Mouse (Mus musculus): ENCODE results near the gene Wdfy4. TPM values are rescaled to one million over a fixed set of nuclear protein-coding genes. Genes with fewer than 3 reads are reported as not detected.

The Wdfy4 gene
- polyA plus RNA-seq, 1 experiment, result 0.19 TPM

- TF ChIP-seq CTCF (IDR thresholded peaks at IDR 0.05; ENCODE audit: borderline replicate concordance, insufficient read depth, low read length) (no peak), POLR2A (IDR thresholded peaks at IDR 0.05; ENCODE audit: low read depth, low read length) (no peak)
- no peak overlapping the region for H3K4me3 ChIP-seq (ENCODE audit: insufficient read depth, low read length)
- H3K27ac ChIP-seq (ENCODE audit: insufficient read depth, low read length), result no peak overlapping the region
- no peaks in the 10 kb centered on the region for H3K4me1 ChIP-seq (ENCODE audit: control insufficient read depth, insufficient read depth, low read length)
Measured at GRCm38 (mm10) chr14:33058881-33059660, 126.2 kb downstream of the Wdfy4 start.

GRCm38 (mm10) chr14:33053441-33053840 lies 131.9 kb downstream of the Wdfy4 start:
- H3K27ac ChIP-seq (ENCODE audit: insufficient read depth, low read length), result no peak overlapping the region
- TF ChIP-seq CTCF (IDR thresholded peaks at IDR 0.05; ENCODE audit: borderline replicate concordance, insufficient read depth, low read length) (no peak), POLR2A (IDR thresholded peaks at IDR 0.05; ENCODE audit: low read depth, low read length) (no peak)
- H3K4me1 ChIP-seq (ENCODE audit: control insufficient read depth, insufficient read depth, low read length), result no peaks in the 10 kb centered on the region
- H3K4me3 ChIP-seq (ENCODE audit: insufficient read depth, low read length), result no peak overlapping the region

GRCm38 (mm10) chr14:33045217-33045616 lies 140.1 kb downstream of the Wdfy4 start:
- no peak overlapping the region for H3K4me3 ChIP-seq (ENCODE audit: insufficient read depth, low read length)
- no peak overlapping the region for H3K27ac ChIP-seq (ENCODE audit: insufficient read depth, low read length)
- no peaks in the 10 kb centered on the region for H3K4me1 ChIP-seq (ENCODE audit: control insufficient read depth, insufficient read depth, low read length)
- TF ChIP-seq POLR2A (IDR thresholded peaks at IDR 0.05; ENCODE audit: low read depth, low read length), result no peak
- TF ChIP-seq CTCF (IDR thresholded peaks at IDR 0.05; ENCODE audit: borderline replicate concordance, insufficient read depth, low read length), result no peak

GRCm38 (mm10) chr14:33036811-33037210 lies 148.5 kb downstream of the Wdfy4 start:
- Histone ChIP-seq H3K27ac (ENCODE audit: insufficient read depth, low read length) (no peak overlapping the region), H3K4me3 (ENCODE audit: insufficient read depth, low read length) (no peak overlapping the region), H3K4me1 (ENCODE audit: control insufficient read depth, insufficient read depth, low read length) (no peaks in the 10 kb centered on the region)
- TF ChIP-seq POLR2A (IDR thresholded peaks at IDR 0.05; ENCODE audit: low read depth, low read length), result no peak
- no peak for TF ChIP-seq CTCF (IDR thresholded peaks at IDR 0.05; ENCODE audit: borderline replicate concordance, insufficient read depth, low read length)

- no peak overlapping the region for H3K27ac ChIP-seq (ENCODE audit: insufficient read depth, low read length)
- H3K4me1 ChIP-seq (ENCODE audit: control insufficient read depth, insufficient read depth, low read length), result no peaks in the 10 kb centered on the region
- TF ChIP-seq CTCF (IDR thresholded peaks at IDR 0.05; ENCODE audit: borderline replicate concordance, insufficient read depth, low read length) (no peak), POLR2A (IDR thresholded peaks at IDR 0.05; ENCODE audit: low read depth, low read length) (no peak)
- H3K4me3 ChIP-seq (ENCODE audit: insufficient read depth, low read length), result no peak overlapping the region
Measured at GRCm38 (mm10) chr14:33035386-33035785, 149.9 kb downstream of the Wdfy4 start.

- no peak overlapping the region for H3K4me3 ChIP-seq (ENCODE audit: insufficient read depth, low read length)
- TF ChIP-seq POLR2A (IDR thresholded peaks at IDR 0.05; ENCODE audit: low read depth, low read length) (no peak), CTCF (IDR thresholded peaks at IDR 0.05; ENCODE audit: borderline replicate concordance, insufficient read depth, low read length) (peak; percentile 58; the same call in 1 of the 2 replicates)
- no peaks in the 10 kb centered on the region for H3K4me1 ChIP-seq (ENCODE audit: control insufficient read depth, insufficient read depth, low read length)
- no peak overlapping the region for H3K27ac ChIP-seq (ENCODE audit: insufficient read depth, low read length)
Measured at GRCm38 (mm10) chr14:33033424-33033823, 151.9 kb downstream of the Wdfy4 start.

GRCm38 (mm10) chr14:33030849-33031248 lies 154.5 kb downstream of the Wdfy4 start:
- H3K4me3 ChIP-seq (ENCODE audit: insufficient read depth, low read length), result no peak overlapping the region
- no peaks in the 10 kb centered on the region for H3K4me1 ChIP-seq (ENCODE audit: control insufficient read depth, insufficient read depth, low read length)
- no peak overlapping the region for H3K27ac ChIP-seq (ENCODE audit: insufficient read depth, low read length)
- no peak for TF ChIP-seq CTCF (IDR thresholded peaks at IDR 0.05; ENCODE audit: borderline replicate concordance, insufficient read depth, low read length)
- TF ChIP-seq POLR2A (IDR thresholded peaks at IDR 0.05; ENCODE audit: low read depth, low read length), result no peak

- H3K4me1 ChIP-seq (ENCODE audit: control insufficient read depth, insufficient read depth, low read length), result no peaks in the 10 kb centered on the region
- peak overlapping the region; percentile 59 for H3K27ac ChIP-seq (ENCODE audit: insufficient read depth, low read length)
- no peak for TF ChIP-seq POLR2A (IDR thresholded peaks at IDR 0.05; ENCODE audit: low read depth, low read length)
- TF ChIP-seq CTCF (IDR thresholded peaks at IDR 0.05; ENCODE audit: borderline replicate concordance, insufficient read depth, low read length), result no peak
- no peak overlapping the region for H3K4me3 ChIP-seq (ENCODE audit: insufficient read depth, low read length)
Measured at GRCm38 (mm10) chr14:33019606-33020005, 165.7 kb downstream of the Wdfy4 start.

- Histone ChIP-seq H3K4me1 (ENCODE audit: control insufficient read depth, insufficient read depth, low read length) (no peaks in the 10 kb centered on the region), H3K27ac (ENCODE audit: insufficient read depth, low read length) (peak overlapping the region; percentile 59; the same call in 1 of the 2 replicates)
- TF ChIP-seq POLR2A (IDR thresholded peaks at IDR 0.05; ENCODE audit: low read depth, low read length), result no peak
- no peak for TF ChIP-seq CTCF (IDR thresholded peaks at IDR 0.05; ENCODE audit: borderline replicate concordance, insufficient read depth, low read length)
Measured at GRCm38 (mm10) chr14:33019050-33019449, 166.3 kb downstream of the Wdfy4 start.

GRCm38 (mm10) chr14:33007638-33008037 lies 177.7 kb downstream of the Wdfy4 start:
- H3K27ac ChIP-seq (ENCODE audit: insufficient read depth, low read length), result no peak overlapping the region
- H3K4me3 ChIP-seq (ENCODE audit: insufficient read depth, low read length), result no peak overlapping the region
- TF ChIP-seq POLR2A (IDR thresholded peaks at IDR 0.05; ENCODE audit: low read depth, low read length) (no peak), CTCF (IDR thresholded peaks at IDR 0.05; ENCODE audit: borderline replicate concordance, insufficient read depth, low read length) (no peak)
- H3K4me1 ChIP-seq (ENCODE audit: control insufficient read depth, insufficient read depth, low read length), result no peaks in the 10 kb centered on the region

More at GRCm38 (mm10) chr14:33019050-33019449, 166.3 kb downstream of the Wdfy4 start:
- no peak overlapping the region for H3K4me3 ChIP-seq (ENCODE audit: insufficient read depth, low read length)
